Mouse (Mus musculus) heart, embryonic 12.5 days (tissue): Measurements from ENCODE around the gene St6galnac3. TPM values are rescaled to one million over a fixed set of nuclear protein-coding genes. Genes with fewer than 3 reads are reported as not detected.

ENCODE experiments used
- ATAC-seq: fragments of 200-750 bp; cut with Nextera tagmentation; 2 replicates; pipeline ENCODE4 v1.8.0; 2017; ENCODE audit warnings: moderate TSS enrichment, moderate library complexity; ENCODE audit not compliant: insufficient number of reproducible peaks, low FRiP score
- H3K27ac ChIP-seq: fragments of 300-500 bp; sonication (generic); 2 replicates; pipeline ENCODE4 v1.5.1; 2016; ENCODE audit warnings: mild to moderate bottlenecking, moderate library complexity; ENCODE audit not compliant: poor library complexity, severe bottlenecking
- H3K27me3 ChIP-seq: fragments of 300-500 bp; sonication (generic); replicated peaks from 2 replicates; pipeline ENCODE4 v1.6.1; 2016; ENCODE audit warnings: mild to moderate bottlenecking, moderate library complexity
- H3K36me3 ChIP-seq: fragments of 300-500 bp; sonication (generic); 2 replicates; pipeline ENCODE4 v1.6.1; 2016; ENCODE audit warnings: mild to moderate bottlenecking, moderate library complexity
- H3K4me1 ChIP-seq: fragments of 300-500 bp; sonication (generic); replicated peaks from 2 replicates; pipeline ENCODE4 v1.6.1; 2016; ENCODE audit warnings: mild to moderate bottlenecking
- H3K4me2 ChIP-seq: fragments of 300-500 bp; sonication (generic); 2 replicates; pipeline ENCODE4 v1.6.1; 2016; ENCODE audit warnings: mild to moderate bottlenecking, moderate library complexity
- H3K4me3 ChIP-seq: fragments of 300-500 bp; sonication (generic); 2 replicates; pipeline ENCODE4 v1.5.1; 2016; ENCODE audit warnings: mild to moderate bottlenecking
- H3K9ac ChIP-seq: fragments of 300-500 bp; sonication (generic); 2 replicates; pipeline ENCODE4 v1.6.1; 2016; ENCODE audit warnings: mild to moderate bottlenecking, moderate library complexity
- H3K9me3 ChIP-seq: fragments of 300-500 bp; sonication (generic); replicated peaks from 2 replicates; pipeline ENCODE4 v1.6.1; 2016; ENCODE audit warnings: mild to moderate bottlenecking, moderate library complexity
- WGBS: fragments of 180-500 bp; shearing (Covaris S2); methylation state at CpG from one replicate; pipeline ENCODE4 v1.1.7; 2016; 5-methylcytosine and 5-hydroxymethylcytosine counted together
- polyA plus RNA-seq: library from polyadenylated mRNA; unstranded; fragments of >200 nt; fragmentation: Nextera tagmentation; extraction: Ambion mirVana; gene quantifications from 2 replicates; pipeline ENCODE4 v1.2.1, GENCODE M21; 2016

St6galnac3 gene
- polyA plus RNA-seq, 1 experiment from 2014 or later, result 27.0 TPM

GRCm38 (mm10) chr3:153489718-153490117 lies 235.3 kb downstream of the St6galnac3 start:
- H3K27ac ChIP-seq, result no peak overlapping the region
- no peak overlapping the region for H3K4me3 ChIP-seq
- ATAC-seq, result no peak
- H3K4me1 ChIP-seq, result peaks cover 26% of the 10 kb centered on the region
- H3K9me3 ChIP-seq, result no peaks in the 10 kb centered on the region
- H3K4me2 ChIP-seq, result no peak overlapping the region
- H3K9ac ChIP-seq, result no peak overlapping the region
- WGBS, result 84% methylated on average over 9 of the region's 9 CpGs
- no peaks in the 10 kb centered on the region for H3K27me3 ChIP-seq
- no peaks in the 10 kb centered on the region for H3K36me3 ChIP-seq

- H3K9me3 ChIP-seq, result no peaks in the 10 kb centered on the region
- H3K4me2 ChIP-seq, result no peak overlapping the region
- H3K36me3 ChIP-seq, result no peaks in the 10 kb centered on the region
- no peaks in the 10 kb centered on the region for H3K27me3 ChIP-seq
- ATAC-seq, result no peak
- H3K4me3 ChIP-seq, result no peak overlapping the region
- 63% methylated on average over 5 of the region's 5 CpGs for WGBS
- H3K27ac ChIP-seq, result no peak overlapping the region
- H3K9ac ChIP-seq, result no peak overlapping the region
- H3K4me1 ChIP-seq, result peaks cover 29% of the 10 kb centered on the region
These were observed 236.0 kb downstream of the St6galnac3 start for GRCm38 (mm10) chr3:153488931-153489330.

- H3K27me3 ChIP-seq, result no peaks in the 10 kb centered on the region
- no peak for ATAC-seq
- H3K27ac ChIP-seq, result no peak overlapping the region
- H3K36me3 ChIP-seq, result no peaks in the 10 kb centered on the region
- H3K4me3 ChIP-seq, result no peak overlapping the region
- peaks cover 10% of the 10 kb centered on the region for H3K4me1 ChIP-seq
- no peak overlapping the region for H3K4me2 ChIP-seq
- no peak overlapping the region for H3K9ac ChIP-seq
- 73% methylated on average over 5 of the region's 5 CpGs for WGBS
- H3K9me3 ChIP-seq, result no peaks in the 10 kb centered on the region
These were observed 239.8 kb downstream of the St6galnac3 start for GRCm38 (mm10) chr3:153485176-153485575.

GRCm38 (mm10) chr3:153484701-153485100 lies 240.3 kb downstream of the St6galnac3 start:
- WGBS, result 55% methylated on average over 7 of the region's 7 CpGs
- Histone ChIP-seq H3K4me1 (peaks cover 10% of the 10 kb centered on the region), H3K9ac (no peak overlapping the region), H3K4me2 (no peak overlapping the region), H3K27me3 (no peaks in the 10 kb centered on the region), H3K36me3 (no peaks in the 10 kb centered on the region), H3K9me3 (no peaks in the 10 kb centered on the region), H3K27ac (no peak overlapping the region), H3K4me3 (no peak overlapping the region)
- ATAC-seq, result no peak

- Histone ChIP-seq H3K4me1 (peaks cover 10% of the 10 kb centered on the region), H3K27me3 (no peaks in the 10 kb centered on the region), H3K4me2 (no peak overlapping the region), H3K4me3 (no peak overlapping the region), H3K9ac (no peak overlapping the region), H3K36me3 (no peaks in the 10 kb centered on the region), H3K27ac (no peak overlapping the region), H3K9me3 (no peaks in the 10 kb centered on the region)
- no peak for ATAC-seq
- 83% methylated on average over 4 of the region's 4 CpGs for WGBS
These were observed 241.3 kb downstream of the St6galnac3 start for GRCm38 (mm10) chr3:153483691-153484090.

GRCm38 (mm10) chr3:153482098-153482497 lies 242.9 kb downstream of the St6galnac3 start:
- H3K4me1 ChIP-seq, result peaks cover 10% of the 10 kb centered on the region
- no peaks in the 10 kb centered on the region for H3K27me3 ChIP-seq
- H3K4me2 ChIP-seq, result no peak overlapping the region
- no peak overlapping the region for H3K27ac ChIP-seq
- no peak for ATAC-seq
- 89% methylated on average over 11 of the region's 11 CpGs for WGBS
- no peaks in the 10 kb centered on the region for H3K9me3 ChIP-seq
- H3K9ac ChIP-seq, result no peak overlapping the region
- H3K36me3 ChIP-seq, result no peaks in the 10 kb centered on the region
- no peak overlapping the region for H3K4me3 ChIP-seq

GRCm38 (mm10) chr3:153481012-153481411 lies 244.0 kb downstream of the St6galnac3 start:
- 67% methylated on average over 6 of the region's 6 CpGs for WGBS
- Histone ChIP-seq H3K27me3 (no peaks in the 10 kb centered on the region), H3K9ac (no peak overlapping the region), H3K9me3 (no peaks in the 10 kb centered on the region), H3K4me3 (no peak overlapping the region), H3K36me3 (no peaks in the 10 kb centered on the region), H3K4me1 (peaks cover 10% of the 10 kb centered on the region), H3K27ac (no peak overlapping the region), H3K4me2 (no peak overlapping the region)
- no peak for ATAC-seq

GRCm38 (mm10) chr3:153480636-153481006 lies 244.4 kb downstream of the St6galnac3 start:
- WGBS, result 60% methylated on average over 5 of the region's 5 CpGs
- H3K27me3 ChIP-seq, result no peaks in the 10 kb centered on the region
- H3K4me1 ChIP-seq, result peaks cover 10% of the 10 kb centered on the region
- H3K36me3 ChIP-seq, result no peaks in the 10 kb centered on the region
- no peak overlapping the region for H3K27ac ChIP-seq
- no peak overlapping the region for H3K4me2 ChIP-seq
- no peak overlapping the region for H3K9ac ChIP-seq
- H3K4me3 ChIP-seq, result no peak overlapping the region
- ATAC-seq, result no peak
- H3K9me3 ChIP-seq, result no peaks in the 10 kb centered on the region

- no peaks in the 10 kb centered on the region for H3K36me3 ChIP-seq
- no peaks in the 10 kb centered on the region for H3K9me3 ChIP-seq
- peaks cover 7% of the 10 kb centered on the region for H3K4me1 ChIP-seq
- no peaks in the 10 kb centered on the region for H3K27me3 ChIP-seq
- H3K9ac ChIP-seq, result no peak overlapping the region
- 69% methylated on average over 3 of the region's 3 CpGs for WGBS
- ATAC-seq, result no peak
- H3K4me3 ChIP-seq, result no peak overlapping the region
- no peak overlapping the region for H3K27ac ChIP-seq
- no peak overlapping the region for H3K4me2 ChIP-seq
These were observed 244.9 kb downstream of the St6galnac3 start for GRCm38 (mm10) chr3:153480005-153480635.

- 88% methylated on average over 9 of the region's 9 CpGs for WGBS
These were observed 249.1 kb downstream of the St6galnac3 start for GRCm38 (mm10) chr3:153475919-153476318.

GRCm38 (mm10) chr3:153475461-153475860 lies 249.5 kb downstream of the St6galnac3 start:
- no peak overlapping the region for H3K9ac ChIP-seq
- no peak for ATAC-seq
- WGBS, result 94% methylated on average over 20 of the region's 20 CpGs
- no peaks in the 10 kb centered on the region for H3K36me3 ChIP-seq
- no peaks in the 10 kb centered on the region for H3K4me1 ChIP-seq
- H3K27ac ChIP-seq, result no peak overlapping the region
- no peak overlapping the region for H3K4me2 ChIP-seq
- H3K9me3 ChIP-seq, result no peaks in the 10 kb centered on the region
- no peaks in the 10 kb centered on the region for H3K27me3 ChIP-seq
- no peak overlapping the region for H3K4me3 ChIP-seq

More at GRCm38 (mm10) chr3:153475919-153476318, 249.1 kb downstream of the St6galnac3 start:
- H3K9me3 ChIP-seq, result no peaks in the 10 kb centered on the region
- H3K4me1 ChIP-seq, result no peaks in the 10 kb centered on the region
- H3K36me3 ChIP-seq, result no peaks in the 10 kb centered on the region
- H3K27ac ChIP-seq, result no peak overlapping the region
- no peak for ATAC-seq
- no peak overlapping the region for H3K4me3 ChIP-seq
- H3K9ac ChIP-seq, result no peak overlapping the region
- no peak overlapping the region for H3K4me2 ChIP-seq
- H3K27me3 ChIP-seq, result no peaks in the 10 kb centered on the region
